Mouse (Mus musculus) adrenal gland, postnatal 36 days (tissue): ENCODE data around the gene Hspb1. TPM values are rescaled to one million over a fixed set of nuclear protein-coding genes. Genes with fewer than 3 reads are reported as not detected.

Source experiments
- DNase-seq, 2 experiments: peaks; one replicate each; pipeline ENCODE4 v3.0.0; 2021; ENCODE audit warnings: mixed read lengths in 1 of 2
- total RNA-seq, 2 experiments: library from RNA; stranded (reverse); gene quantifications; 2 replicates each; pipeline ENCODE4 v1.2.3; 2021

Gene Hspb1
- total RNA-seq, 2 experiments from 2014 or later = 85.2 to 330 TPM

GRCm38 (mm10) chr5:135888405-135889215 lies 891 bp downstream of the Hspb1 start:
- no peak for DNase-seq

GRCm38 (mm10) chr5:135890323-135890722 lies 2.6 kb downstream of the Hspb1 start:
- DNase-seq = no peak

GRCm38 (mm10) chr5:135890920-135891319 lies 3.2 kb downstream of the Hspb1 start:
- no peak for DNase-seq

- DNase-seq = no peak
Measured at GRCm38 (mm10) chr5:135892589-135893351, 5.1 kb downstream of the Hspb1 start.

- no peak for DNase-seq
Measured at GRCm38 (mm10) chr5:135894958-135895357, 7.2 kb downstream of the Hspb1 start.

GRCm38 (mm10) chr5:135898028-135898427 lies 10.3 kb downstream of the Hspb1 start:
- peak in 1 of 2 experiments; percentile 73 for DNase-seq

GRCm38 (mm10) chr5:135898995-135899394 lies 11.3 kb downstream of the Hspb1 start:
- no peak for DNase-seq

- DNase-seq = no peak
Measured at GRCm38 (mm10) chr5:135899833-135900232, 12.1 kb downstream of the Hspb1 start.

GRCm38 (mm10) chr5:135900701-135901100 lies 13.0 kb downstream of the Hspb1 start:
- DNase-seq = no peak

- DNase-seq = peak in 1 of 2 experiments; percentile 61
Measured at GRCm38 (mm10) chr5:135901354-135902095, 13.8 kb downstream of the Hspb1 start.

- DNase-seq = no peak
Measured at GRCm38 (mm10) chr5:135903058-135903457, 15.3 kb downstream of the Hspb1 start.

GRCm38 (mm10) chr5:135903551-135904151 lies 15.9 kb downstream of the Hspb1 start:
- DNase-seq = peak; percentile 94 to 96

- DNase-seq = no peak
Measured at GRCm38 (mm10) chr5:135904259-135904658, 16.5 kb downstream of the Hspb1 start.

- DNase-seq = no peak
Measured at GRCm38 (mm10) chr5:135905320-135906225, 17.9 kb downstream of the Hspb1 start.

- no peak for DNase-seq
Measured at GRCm38 (mm10) chr5:135906846-135907245, 19.1 kb downstream of the Hspb1 start.

GRCm38 (mm10) chr5:135907256-135907655 lies 19.5 kb downstream of the Hspb1 start:
- DNase-seq = peak; percentile 82 to 86

- no peak for DNase-seq
Measured at GRCm38 (mm10) chr5:135908185-135908584, 20.5 kb downstream of the Hspb1 start.

- DNase-seq = no peak
Measured at GRCm38 (mm10) chr5:135908989-135909388, 21.3 kb downstream of the Hspb1 start.

GRCm38 (mm10) chr5:135909646-135910045 lies 21.9 kb downstream of the Hspb1 start:
- no peak for DNase-seq

GRCm38 (mm10) chr5:135910813-135911212 lies 23.1 kb downstream of the Hspb1 start:
- DNase-seq = no peak

- DNase-seq = no peak
Measured at GRCm38 (mm10) chr5:135911633-135912220, 24.0 kb downstream of the Hspb1 start.
